Mouse (Mus musculus): ENCODE results near the gene Ank2.

DNA sequence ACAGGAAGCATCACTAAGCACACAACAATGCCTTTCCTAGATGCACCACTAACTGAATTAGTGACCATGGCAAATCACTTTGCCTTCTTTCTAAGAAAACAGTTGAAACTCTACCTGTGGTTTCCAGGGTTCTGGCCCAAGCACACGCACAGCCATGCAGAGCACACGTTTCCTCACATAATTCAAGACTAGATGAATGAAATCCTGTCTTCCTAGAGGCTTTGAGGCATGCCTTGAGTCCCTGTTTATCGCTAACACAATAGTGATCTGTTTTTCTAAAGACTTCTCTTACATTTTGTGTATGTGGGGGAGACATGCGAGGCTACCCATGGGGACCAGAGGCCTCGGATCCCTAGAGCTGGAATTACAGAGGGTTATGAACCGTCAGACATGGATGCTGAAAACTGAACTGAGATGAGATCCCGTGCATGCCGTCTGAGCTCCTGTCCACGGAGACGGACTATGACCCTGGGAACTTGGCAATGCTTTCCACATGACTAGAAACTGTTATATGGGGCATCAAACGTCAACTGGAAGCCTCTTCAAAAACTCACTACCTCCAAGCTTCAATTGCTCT is 256.8 kb downstream of the Ank2 start:
- TF ChIP-seq GATA1 (IDR thresholded peaks at IDR 0.05; ENCODE audit: borderline replicate concordance, low read length), result no peak
- TF ChIP-seq FLI1 (IDR thresholded peaks at IDR 0.05; ENCODE audit: low read length), result no peak
